Mouse (Mus musculus): ENCODE measurements at regions not wholly inside any gene's neighbourhood (a gene's known extent, or its start where the extent isn't known, plus 50 kb on each side); places are given as distances from the start of the nearest gene placed in this dataset.

GRCm38 (mm10) chr4:39310131-39310530 is 140.0 kb upstream of the 1700009N14Rik start:
- TF ChIP-seq CTCF (IDR thresholded peaks at IDR 0.05; ENCODE audit: low read depth) (0 out of 2 replicates have a peak, but pooled peaks have one; percentile 9), EP300 (IDR thresholded peaks at IDR 0.05; ENCODE audit: low read depth) (no peak)

Data from liver, postnatal 0 days (tissue).